ENCODE assay signal across 9 mouse cellular contexts in genomic region chr1:136017307-136017706, GRCm38 (mm10). TPM values are rescaled to one million over a fixed set of nuclear protein-coding genes. Genes with fewer than 3 reads are reported as not detected.
DNase-seq lines count a peak whose midpoint lies in the region; ATAC-seq and TF ChIP-seq lines count a peak whose summit lies in the region.
"Had no signal": no experiment of that assay in that cellular context is flagged by ENCODE, and none has a peak within 500 bp of the region (broad histone marks: within the 10 kb centered on the region; RNA-seq: fewer than 3 reads in every experiment).

No protein-coding gene starts in this region.

- intact Hi-C loops in heart, postnatal 14 days (cut with DNase I) = no loop called here
- intact Hi-C loops in left cerebral cortex, postnatal 4 days (cut with DNase I) = no loop called here

- peaks cover 15% of the 10 kb centered on the region for H3K4me1 ChIP-seq in heart, embryonic 15.5 days (replicated peaks)
- H3K4me1 ChIP-seq in embryonic facial prominence, embryonic 13.5 days = peaks cover 18% of the 10 kb centered on the region
- H3K4me1 ChIP-seq in intestine, embryonic 15.5 days (replicated peaks) = 0 out of 2 replicates have a peak, but pooled peaks cover 7% of the 10 kb centered on the region
- peaks cover 2% of the 10 kb centered on the region; the same call in 1 of the 2 replicates for H3K4me1 ChIP-seq in thymus, adult 2 months (replicated peaks; ENCODE audit: control insufficient read depth, insufficient read depth, low read length)

- H3K27ac ChIP-seq in heart, embryonic 15.5 days = no peak overlapping the region
- peak overlapping the region; percentile 48 for H3K27ac ChIP-seq in embryonic facial prominence, embryonic 13.5 days
- H3K27ac ChIP-seq in intestine, embryonic 15.5 days = no peak overlapping the region
- H3K27ac ChIP-seq in thymus, adult 2 months (ENCODE audit: control insufficient read depth, insufficient read depth, low read length) = no peak overlapping the region

- H3K4me2 ChIP-seq in heart, embryonic 15.5 days = peak overlapping the region; percentile 84
- peak overlapping the region; percentile 88 for H3K4me2 ChIP-seq in embryonic facial prominence, embryonic 13.5 days
- peak overlapping the region; percentile 92 for H3K4me2 ChIP-seq in intestine, embryonic 15.5 days (replicated peaks)
- peak overlapping the region; percentile 88 for H3K4me2 ChIP-seq in myocyte (ENCODE audit: low read depth)

- no peak for DNase-seq in heart, postnatal 14 days
- no peak for DNase-seq in left cerebral cortex, postnatal 4 days
- DNase-seq in thymus, adult 2 months = no peak
- DNase-seq in ovary, adult 18-20 months (ENCODE audit: low spot score) = no peak

- H3K9me3 ChIP-seq in heart, embryonic 15.5 days (replicated peaks) = no peaks in the 10 kb centered on the region
- H3K9me3 ChIP-seq in embryonic facial prominence, embryonic 13.5 days = no peaks in the 10 kb centered on the region
- no peaks in the 10 kb centered on the region for H3K9me3 ChIP-seq in intestine, embryonic 15.5 days

- 82% methylated on average over 2 of the region's 2 CpGs for WGBS in heart, embryonic 15.5 days
- WGBS in embryonic facial prominence, embryonic 13.5 days = 35% methylated on average over 2 of the region's 2 CpGs
- 93% methylated on average over 2 of the region's 2 CpGs for WGBS in intestine, embryonic 15.5 days
- WGBS in thymus, adult 2 months = 90% methylated on average over 2 of the region's 2 CpGs

- no peak for TF ChIP-seq POLR2A in myocyte (IDR thresholded peaks at IDR 0.05; ENCODE audit: insufficient read length, low read depth)
- TF ChIP-seq POLR2A in thymus, adult 2 months (IDR thresholded peaks at IDR 0.05; ENCODE audit: control insufficient read depth, extremely low read depth, insufficient read depth, low read length, poor library complexity) = no peak

- H3K79me2 ChIP-seq in myocyte (ENCODE audit: control insufficient read depth, insufficient read depth) = no peaks in the 10 kb centered on the region

- H3ac ChIP-seq in myocyte (ENCODE audit: control insufficient read depth, insufficient read length) = peak overlapping the region; percentile 5

- H3K27me3 ChIP-seq in heart, embryonic 15.5 days = no peaks in the 10 kb centered on the region
- H3K27me3 ChIP-seq in embryonic facial prominence, embryonic 13.5 days = no peaks in the 10 kb centered on the region
- no peaks in the 10 kb centered on the region for H3K27me3 ChIP-seq in intestine, embryonic 15.5 days (replicated peaks)
- no peaks in the 10 kb centered on the region for H3K27me3 ChIP-seq in myocyte (ENCODE audit: control insufficient read depth, insufficient read depth, insufficient read length)
- no peaks in the 10 kb centered on the region for H3K27me3 ChIP-seq in thymus, adult 2 months (ENCODE audit: control insufficient read depth, insufficient read depth, low read length)

- no peak for ATAC-seq in heart, embryonic 15.5 days (replicated peaks; ENCODE audit: insufficient number of reproducible peaks, insufficient read depth, low FRiP score, low read depth)
- ATAC-seq in embryonic facial prominence, embryonic 13.5 days (ENCODE audit: insufficient number of reproducible peaks, insufficient read depth, low FRiP score, low TSS enrichment, low read depth) = no peak
- ATAC-seq in intestine, embryonic 15.5 days = peak; percentile 31; the same call in 1 of the 2 replicates

- no peak for TF ChIP-seq CTCF in thymus, adult 2 months (IDR thresholded peaks at IDR 0.05; ENCODE audit: borderline replicate concordance, control insufficient read depth, extremely low read depth, insufficient read depth, low read length, poor library complexity)

- no peak overlapping the region for H3K9ac ChIP-seq in heart, embryonic 15.5 days
- no peak overlapping the region for H3K9ac ChIP-seq in embryonic facial prominence, embryonic 13.5 days
- no peak overlapping the region for H3K9ac ChIP-seq in intestine, embryonic 15.5 days

- H3K4me3 ChIP-seq in heart, embryonic 15.5 days = peak overlapping the region; percentile 82
- H3K4me3 ChIP-seq in embryonic facial prominence, embryonic 13.5 days = peak overlapping the region; percentile 78; the same call in 1 of the 2 replicates
- H3K4me3 ChIP-seq in intestine, embryonic 15.5 days (replicated peaks) = no peak overlapping the region
- peak overlapping the region; percentile 80 for H3K4me3 ChIP-seq in myocyte
- no peak overlapping the region for H3K4me3 ChIP-seq in thymus, adult 2 months (ENCODE audit: control insufficient read depth, insufficient read depth, low read length)

- H3K36me3 ChIP-seq in heart, embryonic 15.5 days = peaks cover 10% of the 10 kb centered on the region; the same call in 1 of the 2 replicates
- H3K36me3 ChIP-seq in embryonic facial prominence, embryonic 13.5 days = peaks cover 19% of the 10 kb centered on the region
- H3K36me3 ChIP-seq in intestine, embryonic 15.5 days = no peaks in the 10 kb centered on the region
- H3K36me3 ChIP-seq in myocyte (ENCODE audit: control insufficient read depth, insufficient read depth) = no peaks in the 10 kb centered on the region
- H3K36me3 ChIP-seq in thymus, adult 2 months (ENCODE audit: control insufficient read depth, insufficient read depth, low read length) = no peaks in the 10 kb centered on the region

TF ChIP-seq in myocyte, 11 proteins besides CTCF, POLR2A, EP300 and RAD21:
- TF ChIP-seq TCF3 (IDR thresholded peaks at IDR 0.05; ENCODE audit: insufficient read length, low read depth) (no peak), SRF (IDR thresholded peaks at IDR 0.05; ENCODE audit: control insufficient read depth, insufficient read length, low read depth) (no peak), CEBPB (IDR thresholded peaks at IDR 0.05; ENCODE audit: insufficient read depth, poor library complexity, severe bottlenecking) (no peak), E2F4 (IDR thresholded peaks at IDR 0.05; ENCODE audit: insufficient read depth) (no peak), MAX (IDR thresholded peaks at IDR 0.05; ENCODE audit: low read depth) (no peak), REST (IDR thresholded peaks at IDR 0.05; ENCODE audit: insufficient read depth, insufficient read length) (no peak), POLR2AphosphoS2 (IDR thresholded peaks at IDR 0.05; ENCODE audit: insufficient read length, low read depth) (no peak), USF1 (IDR thresholded peaks at IDR 0.05; ENCODE audit: low read depth) (no peak), MYOD1 (IDR thresholded peaks at IDR 0.05; ENCODE audit: control insufficient read depth in 1 of 3, insufficient read length in 2 of 3, low read depth in 2 of 3) (no peak), MYOG (IDR thresholded peaks at IDR 0.05; ENCODE audit: control insufficient read depth in 1 of 3, insufficient read depth in 1 of 3, insufficient read length in 2 of 3, low read depth in 2 of 3) (no peak), TCF12 (IDR thresholded peaks at IDR 0.05; ENCODE audit: insufficient read depth, poor library complexity, severe bottlenecking) (no peak)
TF ChIP-seq in myocyte: peak in this region for 0.

RNA-seq across cellular contexts. Expression of gene Tmem9, which starts 9.4 kb away (rescaled TPM):
- polyA plus RNA-seq in heart, embryonic 15.5 days (2015; fragmentation: Nextera tagmentation; extraction: Ambion mirVana) = 91.1 and 107 TPM in 2 replicates
- total RNA-seq in heart, postnatal 14 days (2021) = 10 to 100 TPM; 16.1 to 20.0 TPM
- 155 and 171 TPM in 2 replicates for polyA plus RNA-seq in embryonic facial prominence, embryonic 13.5 days (2015; fragmentation: Nextera tagmentation; extraction: Ambion mirVana)
- polyA plus RNA-seq in intestine, embryonic 15.5 days (2015; fragmentation: Nextera tagmentation; extraction: Ambion mirVana) = 142 and 148 TPM in 2 replicates
- 127 TPM for polyA plus RNA-seq in myocyte (2012; fragmentation: generic; extraction: Trizol)
- total RNA-seq in left cerebral cortex, postnatal 4 days (2021) = 10 to 100 TPM; 64.2 to 77.1 TPM
- polyA plus RNA-seq in thymus, adult 2 months (2012; rRNA removed) = 77.1 and 86.9 TPM in 2 replicates

RNA-seq across cellular contexts. Expression of gene Igfn1, which starts 11.2 kb away (rescaled TPM):
- polyA plus RNA-seq in heart, embryonic 15.5 days (2015; fragmentation: Nextera tagmentation; extraction: Ambion mirVana) = not detected in 2 replicates
- under 1 TPM in 1 of 2 experiments, not detected in 1; 0.05 TPM for total RNA-seq in heart, postnatal 14 days (2021)
- polyA plus RNA-seq in embryonic facial prominence, embryonic 13.5 days (2015; fragmentation: Nextera tagmentation; extraction: Ambion mirVana) = 0.06 TPM in 1 of 2 replicates, not detected in the other
- polyA plus RNA-seq in intestine, embryonic 15.5 days (2015; fragmentation: Nextera tagmentation; extraction: Ambion mirVana) = 0.06 TPM in 1 of 2 replicates, not detected in the other
- 7.1 TPM for polyA plus RNA-seq in myocyte (2012; fragmentation: generic; extraction: Trizol)
- under 1 TPM; 0.08 to 0.10 TPM for total RNA-seq in left cerebral cortex, postnatal 4 days (2021)
- polyA plus RNA-seq in thymus, adult 2 months (2012; rRNA removed) = 0.52 and 0.81 TPM in 2 replicates
- total RNA-seq: liver, adult 2 months had no signal
- polyA plus RNA-seq: liver, adult 2 months had no signal

RNA-seq across cellular contexts. Expression of gene Ascl5, which starts 33.3 kb away (rescaled TPM):
- polyA plus RNA-seq in heart, embryonic 15.5 days (2015; fragmentation: Nextera tagmentation; extraction: Ambion mirVana) = not detected in 2 replicates
- total RNA-seq in heart, postnatal 14 days (2021) = not detected
- 0.67 and 2.1 TPM in 2 replicates for polyA plus RNA-seq in embryonic facial prominence, embryonic 13.5 days (2015; fragmentation: Nextera tagmentation; extraction: Ambion mirVana)
- not detected in 2 replicates for polyA plus RNA-seq in intestine, embryonic 15.5 days (2015; fragmentation: Nextera tagmentation; extraction: Ambion mirVana)
- 0.36 TPM for polyA plus RNA-seq in myocyte (2012; fragmentation: generic; extraction: Trizol)
- 1 to 10 TPM; 1.2 to 1.3 TPM for total RNA-seq in left cerebral cortex, postnatal 4 days (2021)
- not detected in 2 replicates for polyA plus RNA-seq in thymus, adult 2 months (2012; rRNA removed)
- total RNA-seq: liver, adult 2 months had no signal
- polyA plus RNA-seq: liver, adult 2 months had no signal

RNA-seq across cellular contexts. Expression of gene Cacna1s, which starts 35.2 kb away (rescaled TPM):
- 0.29 and 0.56 TPM in 2 replicates for polyA plus RNA-seq in heart, embryonic 15.5 days (2015; fragmentation: Nextera tagmentation; extraction: Ambion mirVana)
- total RNA-seq in heart, postnatal 14 days (2021) = 1 to 10 TPM; 1.6 to 1.7 TPM
- polyA plus RNA-seq in embryonic facial prominence, embryonic 13.5 days (2015; fragmentation: Nextera tagmentation; extraction: Ambion mirVana) = 0.70 and 1.3 TPM in 2 replicates
- polyA plus RNA-seq in intestine, embryonic 15.5 days (2015; fragmentation: Nextera tagmentation; extraction: Ambion mirVana) = 0.15 TPM in 1 of 2 replicates, not detected in the other
- 177 TPM for polyA plus RNA-seq in myocyte (2012; fragmentation: generic; extraction: Trizol)
- under 1 TPM; 0.60 to 0.95 TPM for total RNA-seq in left cerebral cortex, postnatal 4 days (2021)
- polyA plus RNA-seq in thymus, adult 2 months (2012; rRNA removed) = 2.3 and 3.7 TPM in 2 replicates
- polyA plus RNA-seq: liver, adult 2 months had no signal

Comparison
In these comparisons a context has a peak if more than half of its experiments do, and no peak if none do; other contexts are left out.
1. H3K4me3 ChIP-seq: peak in heart, embryonic 15.5 days (single experiment), embryonic facial prominence, embryonic 13.5 days (single experiment) and myocyte (single experiment); none in intestine, embryonic 15.5 days (single experiment) and thymus, adult 2 months (single experiment).
2. Peak in every context shown above with its lines, with median percentiles within 50 percentile points of each other: H3K4me2 ChIP-seq.